Mouse (Mus musculus): ENCODE results near the gene Gm10521.

DNA sequence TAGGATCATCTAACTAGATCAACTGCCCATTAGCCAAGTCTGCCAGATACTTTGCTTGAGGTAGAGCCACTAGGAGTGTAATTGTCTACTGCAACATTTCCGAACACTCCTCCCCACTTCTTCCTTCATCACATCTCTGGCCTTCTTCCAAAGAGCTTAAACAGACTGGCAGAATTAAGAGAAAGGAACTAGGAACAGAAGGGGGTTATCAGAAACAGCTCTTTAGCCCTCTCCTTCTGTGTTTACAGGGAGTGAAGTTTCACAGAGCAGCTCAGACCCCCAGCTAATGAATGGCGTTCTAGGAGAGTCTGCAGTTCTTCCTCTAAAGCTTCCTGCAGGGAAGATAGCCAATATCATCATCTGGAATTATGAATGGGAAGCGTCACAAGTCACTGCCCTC is 38.4 kb downstream of the Gm10521 start:
- TF ChIP-seq CTCF (IDR thresholded peaks at IDR 0.05; ENCODE audit: insufficient read depth, low read depth, low read length), result no peak
- no peak for TF ChIP-seq POLR2A (IDR thresholded peaks at IDR 0.05; ENCODE audit: insufficient read depth, low read depth, low read length)

Data from olfactory bulb, adult 2 months (tissue).